ENCODE assay signal across 8 mouse cellular contexts in genomic region chr7:100984452-100985395, GRCm38 (mm10). TPM values are rescaled to one million over a fixed set of nuclear protein-coding genes. Genes with fewer than 3 reads are reported as not detected.
DNase-seq lines count a peak whose midpoint lies in the region; ATAC-seq and TF ChIP-seq lines count a peak whose summit lies in the region.

No protein-coding gene starts in this region.

- peaks cover 21% of the 10 kb centered on the region for H3K4me1 ChIP-seq in heart, embryonic 12.5 days (replicated peaks)
- H3K4me1 ChIP-seq in embryonic facial prominence, embryonic 15.5 days, result peaks cover 5% of the 10 kb centered on the region; the same call in 1 of the 2 replicates
- peaks cover 6% of the 10 kb centered on the region for H3K4me1 ChIP-seq in kidney, postnatal 0 days (replicated peaks; ENCODE audit: insufficient read depth, low read length)

- intact Hi-C loops in heart, postnatal 14 days (cut with DNase I), result loop anchor here (5.0 to 10.0 kb wide), 3 partner anchors 248 to 390 kb away; no protein-coding TSS in a partner anchor

- 40% methylated on average over 21 of the region's 21 CpGs for WGBS in heart, embryonic 12.5 days
- 39% methylated on average over 21 of the region's 21 CpGs for WGBS in embryonic facial prominence, embryonic 15.5 days
- WGBS in kidney, postnatal 0 days, result 38% methylated on average over 21 of the region's 21 CpGs

- H3K4me2 ChIP-seq in heart, embryonic 12.5 days, result peak overlapping the region; percentile 17; the same call in 1 of the 2 replicates
- H3K4me2 ChIP-seq in embryonic facial prominence, embryonic 15.5 days (replicated peaks), result peak overlapping the region; percentile 12; the same call in 1 of the 2 replicates
- peak overlapping the region; percentile 27; the same call in 1 of the 2 replicates for H3K4me2 ChIP-seq in kidney, postnatal 0 days (ENCODE audit: low read length)

- ATAC-seq in heart, embryonic 12.5 days (ENCODE audit: insufficient number of reproducible peaks, low FRiP score), result peak; percentile 65
- ATAC-seq in embryonic facial prominence, embryonic 15.5 days (ENCODE audit: insufficient number of reproducible peaks, low FRiP score, low TSS enrichment, low read depth), result no peak; the same call in 1 of the 2 replicates
- ATAC-seq in kidney, postnatal 0 days (replicated peaks; ENCODE audit: low FRiP score, low read depth), result peak; percentile 83

- no peak for DNase-seq in heart, postnatal 14 days
- DNase-seq in kidney, postnatal 0 days (ENCODE audit: low spot score), result peak; percentile 72
- peak; percentile 61 to 86 for DNase-seq in lung, postnatal 4 days
- no peak for DNase-seq in spleen, adult 18-20 months
- DNase-seq in left cerebral cortex, adult 18-20 months (ENCODE audit: low spot score in 2 of 2), result no peak
- no peak for DNase-seq in thymus, adult 18-20 months

- no peaks in the 10 kb centered on the region for H3K36me3 ChIP-seq in heart, embryonic 12.5 days
- no peaks in the 10 kb centered on the region for H3K36me3 ChIP-seq in embryonic facial prominence, embryonic 15.5 days
- H3K36me3 ChIP-seq in kidney, postnatal 0 days (ENCODE audit: insufficient read depth, low read length), result no peaks in the 10 kb centered on the region

- H3K4me3 ChIP-seq in heart, embryonic 12.5 days, result no peak overlapping the region
- no peak overlapping the region for H3K4me3 ChIP-seq in embryonic facial prominence, embryonic 15.5 days (replicated peaks)
- H3K4me3 ChIP-seq in kidney, postnatal 0 days (replicated peaks; ENCODE audit: low read depth, low read length), result no peak overlapping the region

- no peak overlapping the region for H3K9ac ChIP-seq in heart, embryonic 12.5 days
- H3K9ac ChIP-seq in embryonic facial prominence, embryonic 15.5 days, result no peak overlapping the region
- 0 out of 2 replicates have a peak overlapping the region, but pooled peaks have one; percentile 18 for H3K9ac ChIP-seq in kidney, postnatal 0 days (ENCODE audit: low read depth, low read length)

- H3K27ac ChIP-seq in heart, embryonic 12.5 days (ENCODE audit: poor library complexity, severe bottlenecking), result no peak overlapping the region
- H3K27ac ChIP-seq in embryonic facial prominence, embryonic 15.5 days (replicated peaks), result no peak overlapping the region
- peak overlapping the region; percentile 70 for H3K27ac ChIP-seq in kidney, postnatal 0 days

- H3K27me3 ChIP-seq in heart, embryonic 12.5 days (replicated peaks), result 0 out of 2 replicates have a peak, but pooled peaks cover 3% of the 10 kb centered on the region
- H3K27me3 ChIP-seq in embryonic facial prominence, embryonic 15.5 days, result no peaks in the 10 kb centered on the region
- H3K27me3 ChIP-seq in kidney, postnatal 0 days (ENCODE audit: insufficient read depth, low read length), result no peaks in the 10 kb centered on the region

- TF ChIP-seq CTCF in kidney, postnatal 0 days (IDR thresholded peaks at IDR 0.05; ENCODE audit: low read depth), result peak; percentile 18; the same call in 1 of the 2 replicates

- no peaks in the 10 kb centered on the region for H3K9me3 ChIP-seq in heart, embryonic 12.5 days (replicated peaks)
- no peaks in the 10 kb centered on the region for H3K9me3 ChIP-seq in embryonic facial prominence, embryonic 15.5 days (replicated peaks)
- no peaks in the 10 kb centered on the region for H3K9me3 ChIP-seq in kidney, postnatal 0 days (replicated peaks; ENCODE audit: low read length)

RNA-seq across cellular contexts. Expression of gene P2ry6, which starts 10.3 kb away (rescaled TPM):
- 2.3 and 2.6 TPM in 2 replicates for polyA plus RNA-seq in heart, embryonic 12.5 days (2016; fragmentation: Nextera tagmentation; extraction: Ambion mirVana)
- 1 to 10 TPM; 4.1 to 4.5 TPM for total RNA-seq in heart, postnatal 14 days (2021)
- 7.8 and 8.6 TPM in 2 replicates for polyA plus RNA-seq in embryonic facial prominence, embryonic 15.5 days (2015; fragmentation: Nextera tagmentation; extraction: Ambion mirVana)
- 4.8 and 5.0 TPM in 2 replicates for polyA plus RNA-seq in kidney, postnatal 0 days (2015; fragmentation: Nextera tagmentation; extraction: Ambion mirVana)
- total RNA-seq in left cerebral cortex, adult 18-20 months (2021), result 1 to 10 TPM; 2.6 to 3.0 TPM

RNA-seq across cellular contexts. Expression of gene P2ry2, which starts 27.9 kb away (rescaled TPM):
- polyA plus RNA-seq in heart, embryonic 12.5 days (2016; fragmentation: Nextera tagmentation; extraction: Ambion mirVana), result 1.1 and 1.2 TPM in 2 replicates
- 10 to 100 TPM; 20.6 to 22.1 TPM for total RNA-seq in heart, postnatal 14 days (2021)
- 2.5 and 3.6 TPM in 2 replicates for polyA plus RNA-seq in embryonic facial prominence, embryonic 15.5 days (2015; fragmentation: Nextera tagmentation; extraction: Ambion mirVana)
- polyA plus RNA-seq in kidney, postnatal 0 days (2015; fragmentation: Nextera tagmentation; extraction: Ambion mirVana), result 4.0 and 4.2 TPM in 2 replicates
- total RNA-seq in left cerebral cortex, adult 18-20 months (2021), result 1 to 10 TPM; 1.5 to 1.6 TPM

RNA-seq across cellular contexts. Expression of gene Arhgef17, which starts 52.8 kb away (rescaled TPM):
- 8.7 and 10.6 TPM in 2 replicates for polyA plus RNA-seq in heart, embryonic 12.5 days (2016; fragmentation: Nextera tagmentation; extraction: Ambion mirVana)
- total RNA-seq in heart, postnatal 14 days (2021), result 10 to 100 TPM; 30.3 to 31.6 TPM
- 8.7 and 10.5 TPM in 2 replicates for polyA plus RNA-seq in embryonic facial prominence, embryonic 15.5 days (2015; fragmentation: Nextera tagmentation; extraction: Ambion mirVana)
- polyA plus RNA-seq in kidney, postnatal 0 days (2015; fragmentation: Nextera tagmentation; extraction: Ambion mirVana), result 7.8 and 8.1 TPM in 2 replicates
- 100 to 1,000 TPM; 136 to 141 TPM for total RNA-seq in left cerebral cortex, adult 18-20 months (2021)

Comparison
In these comparisons a context has a peak if more than half of its experiments do, and no peak if none do; other contexts are left out.
1. DNase-seq: peak in kidney, postnatal 0 days (single experiment) and lung, postnatal 4 days (2 of 2); none in heart, postnatal 14 days (0 of 2), spleen, adult 18-20 months (0 of 2), left cerebral cortex, adult 18-20 months (0 of 2) and thymus, adult 18-20 months (0 of 2).
2. Peak in every context shown above with its lines, with median percentiles within 50 percentile points of each other: H3K4me2 ChIP-seq.